Mouse (Mus musculus): ENCODE data around the gene Defb29.

The Defb29 gene

DNA sequence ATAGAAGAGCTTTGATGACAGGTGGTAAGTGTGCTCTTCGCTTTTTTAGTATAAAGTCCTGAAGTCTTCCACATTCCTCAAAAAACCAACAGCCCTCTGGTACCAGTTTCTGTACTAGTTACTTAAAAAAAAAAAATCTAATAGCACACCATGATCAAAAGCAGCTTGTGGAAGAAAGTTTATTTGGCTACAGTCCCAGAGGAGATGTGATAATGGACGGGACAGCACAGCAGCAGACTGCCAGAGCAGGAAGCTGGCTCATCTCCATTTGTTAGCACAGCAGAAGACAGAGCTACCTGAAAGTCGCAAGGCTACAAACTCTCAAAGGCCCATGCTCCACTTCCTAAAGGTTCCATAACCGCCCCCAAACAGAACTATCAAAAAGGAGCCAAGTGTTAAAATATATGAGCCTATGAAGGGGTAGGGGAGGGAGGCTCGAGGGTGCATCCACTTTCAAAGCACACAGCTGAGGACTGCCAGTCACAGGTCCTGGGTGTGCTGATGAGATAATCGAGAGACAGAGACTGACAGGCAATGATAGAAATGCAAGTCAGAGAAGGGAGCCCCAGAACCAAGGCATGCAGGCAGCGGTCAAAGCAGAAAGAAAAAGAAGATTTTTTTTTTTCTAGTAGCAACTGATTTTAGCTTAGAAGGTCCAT lies 39.6 kb downstream of the Defb29 start:
- DNase-seq: no peak

DNA sequence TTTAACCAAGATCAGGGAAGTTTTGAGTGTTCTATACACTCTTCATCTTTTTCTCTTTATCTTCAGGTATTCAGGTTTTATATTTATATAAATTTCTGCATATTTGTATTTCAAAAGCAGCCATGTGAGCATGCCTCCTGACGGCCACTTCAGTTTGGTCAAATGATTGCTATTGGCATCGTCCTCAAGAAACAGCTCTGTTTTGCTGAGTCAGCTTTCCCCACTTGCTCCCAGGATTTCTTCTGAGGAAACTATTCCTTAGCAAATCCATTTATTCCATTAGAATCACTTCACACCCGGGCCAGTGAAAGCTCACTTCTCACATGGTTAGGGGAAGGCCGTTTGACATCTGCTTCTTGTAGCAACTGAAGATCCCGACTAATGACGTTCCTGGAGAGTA lies 41.9 kb downstream of the Defb29 start:
- no peak for DNase-seq

DNA sequence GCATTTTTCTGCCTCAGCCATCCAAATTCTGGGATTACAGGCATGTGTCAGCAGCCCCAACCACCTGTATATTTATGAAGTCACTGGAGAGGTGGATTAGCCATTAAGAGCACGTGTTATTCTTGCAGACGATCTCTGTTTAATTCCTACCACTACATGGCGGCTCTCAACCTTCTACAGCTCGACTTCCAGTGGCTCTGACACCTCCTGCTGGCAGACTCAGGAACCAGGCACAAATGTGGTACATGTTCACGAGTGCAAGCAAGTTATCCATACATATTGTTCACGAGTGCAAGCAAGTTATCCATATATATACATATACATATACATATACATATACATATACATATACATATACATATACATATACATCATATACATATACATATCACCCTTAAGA lies 46.7 kb downstream of the Defb29 start:
- DNase-seq: no peak

DNA sequence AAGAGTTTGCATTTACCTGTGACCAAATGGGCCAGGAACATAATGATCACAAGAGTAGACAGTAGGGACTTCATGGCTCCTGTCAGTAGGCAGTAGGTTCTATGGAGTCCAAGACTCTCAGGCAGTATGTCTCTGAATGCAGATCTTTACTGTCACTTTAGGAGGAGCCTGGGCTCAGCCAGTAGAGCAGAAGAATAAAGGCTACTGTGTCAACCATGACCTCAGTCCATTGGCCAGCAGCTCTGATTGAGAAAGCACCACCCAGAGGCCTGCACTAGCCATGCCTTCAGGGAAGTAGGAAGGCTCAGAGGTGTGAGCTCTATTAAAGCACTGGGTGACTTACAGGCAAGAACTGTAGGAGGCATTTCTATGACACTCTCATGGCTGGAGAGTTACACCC lies 49.9 kb downstream of the Defb29 start, which contains the start of gene Defb22:
Gene Defb22, minus strand, starts transcription at position 101 of the 400 bp plus-strand sequence.
- DNase-seq: no peak
